Mouse (Mus musculus): ENCODE measurements around the gene Pla2g2f. TPM values are rescaled to one million over a fixed set of nuclear protein-coding genes. Genes with fewer than 3 reads are reported as not detected.

Pla2g2f gene
- polyA plus RNA-seq, 1 experiment from 2014 or later, result 2.7 TPM

- Histone ChIP-seq H3K4me1 (ENCODE audit: control insufficient read depth, insufficient read depth, low read length) (no peaks in the 10 kb centered on the region), H3K4me3 (ENCODE audit: low read length) (no peak overlapping the region), H3K4me2 (ENCODE audit: low read depth, low read length) (no peak overlapping the region), H3K9me3 (ENCODE audit: control insufficient read depth, low read length) (no peaks in the 10 kb centered on the region), H3K27ac (ENCODE audit: low read length) (no peak overlapping the region), H3K9ac (ENCODE audit: low read depth, low read length) (no peak overlapping the region), H3K36me3 (ENCODE audit: control insufficient read depth, insufficient read depth, low read length) (no peaks in the 10 kb centered on the region), H3K27me3 (replicated peaks; ENCODE audit: control insufficient read depth, insufficient read depth, low read length) (no peaks in the 10 kb centered on the region)
- no peak for ATAC-seq
- 66% methylated on average over 8 of the region's 8 CpGs for WGBS
These were observed 54.9 kb downstream of the Pla2g2f start for GRCm38 (mm10) chr4:138702528-138702927.

GRCm38 (mm10) chr4:138702031-138702430 lies 55.4 kb downstream of the Pla2g2f start:
- Histone ChIP-seq H3K9me3 (ENCODE audit: control insufficient read depth, low read length) (no peaks in the 10 kb centered on the region), H3K9ac (ENCODE audit: low read depth, low read length) (no peak overlapping the region), H3K27me3 (replicated peaks; ENCODE audit: control insufficient read depth, insufficient read depth, low read length) (no peaks in the 10 kb centered on the region), H3K36me3 (ENCODE audit: control insufficient read depth, insufficient read depth, low read length) (no peaks in the 10 kb centered on the region), H3K27ac (ENCODE audit: low read length) (no peak overlapping the region), H3K4me2 (ENCODE audit: low read depth, low read length) (no peak overlapping the region), H3K4me3 (ENCODE audit: low read length) (no peak overlapping the region), H3K4me1 (ENCODE audit: control insufficient read depth, insufficient read depth, low read length) (0 out of 2 replicates have a peak, but pooled peaks cover 2% of the 10 kb centered on the region)
- 76% methylated on average over 2 of the region's 2 CpGs for WGBS
- ATAC-seq, result no peak

- Histone ChIP-seq H3K27me3 (replicated peaks; ENCODE audit: control insufficient read depth, insufficient read depth, low read length) (no peaks in the 10 kb centered on the region), H3K36me3 (ENCODE audit: control insufficient read depth, insufficient read depth, low read length) (no peaks in the 10 kb centered on the region), H3K4me1 (ENCODE audit: control insufficient read depth, insufficient read depth, low read length) (0 out of 2 replicates have a peak, but pooled peaks cover 3% of the 10 kb centered on the region), H3K4me2 (ENCODE audit: low read depth, low read length) (no peak overlapping the region), H3K9ac (ENCODE audit: low read depth, low read length) (no peak overlapping the region), H3K27ac (ENCODE audit: low read length) (no peak overlapping the region), H3K4me3 (ENCODE audit: low read length) (no peak overlapping the region), H3K9me3 (ENCODE audit: control insufficient read depth, low read length) (no peaks in the 10 kb centered on the region)
- no peak for ATAC-seq
- WGBS, result 64% methylated on average over 8 of the region's 8 CpGs
These were observed 56.3 kb downstream of the Pla2g2f start for GRCm38 (mm10) chr4:138701111-138701510.

Other genes starting within 250 kb of the Pla2g2f start
- gene Vwa5b1, start 121.7 kb downstream of the Pla2g2f start, polyA plus RNA-seq (2015; fragmentation: Nextera tagmentation; extraction: Ambion mirVana), result 0.11 and 0.23 TPM in 2 replicates
- 0.13 and 0.16 TPM in 2 replicates for gene Pla2g2c, start 32.8 kb downstream of the Pla2g2f start, polyA plus RNA-seq (2015; fragmentation: Nextera tagmentation; extraction: Ambion mirVana)
- 1.3 and 1.5 TPM in 2 replicates for gene Ubxn10, start 20.5 kb downstream of the Pla2g2f start, polyA plus RNA-seq (2015; fragmentation: Nextera tagmentation; extraction: Ambion mirVana)
- 0.44 and 0.75 TPM in 2 replicates for gene Pla2g2d, start 18.1 kb upstream of the Pla2g2f start, polyA plus RNA-seq (2015; fragmentation: Nextera tagmentation; extraction: Ambion mirVana)
- gene Pla2g5, start 105.9 kb upstream of the Pla2g2f start, polyA plus RNA-seq (2015; fragmentation: Nextera tagmentation; extraction: Ambion mirVana), result 0.15 and 0.23 TPM in 2 replicates
- not detected in 2 replicates for gene Gm13030, start 116.3 kb upstream of the Pla2g2f start, polyA plus RNA-seq (2015; fragmentation: Nextera tagmentation; extraction: Ambion mirVana)
- gene Pla2g2e, start 120.3 kb upstream of the Pla2g2f start, polyA plus RNA-seq (2015; fragmentation: Nextera tagmentation; extraction: Ambion mirVana), result 0.18 TPM in 1 of 2 replicates, not detected in the other
- 4.4 and 4.6 TPM in 2 replicates for gene Otud3, start 156.3 kb upstream of the Pla2g2f start, polyA plus RNA-seq (2015; fragmentation: Nextera tagmentation; extraction: Ambion mirVana)
- gene Rnf186, start 209.5 kb upstream of the Pla2g2f start, polyA plus RNA-seq (2015; fragmentation: Nextera tagmentation; extraction: Ambion mirVana), result 106 and 121 TPM in 2 replicates
- gene Tmco4, start 215.3 kb upstream of the Pla2g2f start, polyA plus RNA-seq (2015; fragmentation: Nextera tagmentation; extraction: Ambion mirVana), result 16.3 and 17.1 TPM in 2 replicates